Mouse (Mus musculus): ENCODE results near the gene Cacng3. TPM values are rescaled to one million over a fixed set of nuclear protein-coding genes. Genes with fewer than 3 reads are reported as not detected.

Gene Cacng3
- polyA plus RNA-seq, 1 experiment from 2014 or later, result 34.6 TPM

GRCm38 (mm10) chr7:122723358-122723876 is 53.1 kb downstream of the Cacng3 start:
- 51% methylated on average over 5 of the region's 5 CpGs for WGBS
- no peaks in the 10 kb centered on the region for H3K27me3 ChIP-seq (replicated peaks)
- no peaks in the 10 kb centered on the region for H3K36me3 ChIP-seq
- H3K4me2 ChIP-seq, result no peak overlapping the region
- H3K27ac ChIP-seq (replicated peaks), result no peak overlapping the region
- no peaks in the 10 kb centered on the region for H3K9me3 ChIP-seq (replicated peaks)
- no peak overlapping the region for H3K4me3 ChIP-seq (replicated peaks)
- H3K9ac ChIP-seq (replicated peaks), result no peak overlapping the region
- H3K4me1 ChIP-seq, result no peaks in the 10 kb centered on the region
- no peak for ATAC-seq (ENCODE audit: low FRiP score)

- WGBS, result 87% methylated on average over 2 of the region's 2 CpGs
- H3K27me3 ChIP-seq (replicated peaks), result no peaks in the 10 kb centered on the region
- ATAC-seq (ENCODE audit: low FRiP score), result no peak
Measured at GRCm38 (mm10) chr7:122726376-122726775, 56.1 kb downstream of the Cacng3 start.

GRCm38 (mm10) chr7:122728186-122728585 is 57.9 kb downstream of the Cacng3 start:
- Histone ChIP-seq H3K36me3 (no peaks in the 10 kb centered on the region), H3K4me3 (replicated peaks) (no peak overlapping the region), H3K9ac (replicated peaks) (no peak overlapping the region), H3K27me3 (replicated peaks) (no peaks in the 10 kb centered on the region), H3K4me2 (no peak overlapping the region), H3K9me3 (replicated peaks) (no peaks in the 10 kb centered on the region), H3K4me1 (peaks cover 6% of the 10 kb centered on the region; the same call in 1 of the 2 replicates), H3K27ac (replicated peaks) (no peak overlapping the region)
- no peak for ATAC-seq (ENCODE audit: low FRiP score)
- 93% methylated on average over 8 of the region's 8 CpGs for WGBS

More at GRCm38 (mm10) chr7:122726376-122726775, 56.1 kb downstream of the Cacng3 start:
- Histone ChIP-seq H3K9ac (replicated peaks) (no peak overlapping the region), H3K36me3 (no peaks in the 10 kb centered on the region), H3K4me2 (no peak overlapping the region), H3K27ac (replicated peaks) (no peak overlapping the region), H3K4me3 (replicated peaks) (no peak overlapping the region), H3K9me3 (replicated peaks) (no peaks in the 10 kb centered on the region), H3K4me1 (peaks cover 6% of the 10 kb centered on the region; the same call in 1 of the 2 replicates)

GRCm38 (mm10) chr7:122728846-122729245 is 58.6 kb downstream of the Cacng3 start:
- no peaks in the 10 kb centered on the region for H3K27me3 ChIP-seq (replicated peaks)
- WGBS, result 46% methylated on average over 7 of the region's 7 CpGs
- H3K4me3 ChIP-seq (replicated peaks), result no peak overlapping the region

GRCm38 (mm10) chr7:122735323-122735722 is 65.0 kb downstream of the Cacng3 start:
- ATAC-seq (ENCODE audit: low FRiP score), result peak; percentile 41; the same call in 1 of the 2 replicates

More at GRCm38 (mm10) chr7:122728846-122729245, 58.6 kb downstream of the Cacng3 start:
- no peak for ATAC-seq (ENCODE audit: low FRiP score)
- peaks cover 6% of the 10 kb centered on the region; the same call in 1 of the 2 replicates for H3K4me1 ChIP-seq
- H3K27ac ChIP-seq (replicated peaks), result no peak overlapping the region
- H3K9me3 ChIP-seq (replicated peaks), result no peaks in the 10 kb centered on the region
- H3K36me3 ChIP-seq, result no peaks in the 10 kb centered on the region
- H3K9ac ChIP-seq (replicated peaks), result no peak overlapping the region
- no peak overlapping the region for H3K4me2 ChIP-seq

GRCm38 (mm10) chr7:122738541-122738940 is 68.2 kb downstream of the Cacng3 start:
- Histone ChIP-seq H3K9me3 (replicated peaks) (no peaks in the 10 kb centered on the region), H3K27me3 (replicated peaks) (no peaks in the 10 kb centered on the region), H3K4me3 (replicated peaks) (no peak overlapping the region), H3K27ac (replicated peaks) (no peak overlapping the region), H3K9ac (replicated peaks) (no peak overlapping the region), H3K36me3 (no peaks in the 10 kb centered on the region), H3K4me2 (no peak overlapping the region), H3K4me1 (peaks cover 6% of the 10 kb centered on the region; the same call in 1 of the 2 replicates)
- ATAC-seq (ENCODE audit: low FRiP score), result no peak
- 44% methylated on average over 5 of the region's 5 CpGs for WGBS

More at GRCm38 (mm10) chr7:122735323-122735722, 65.0 kb downstream of the Cacng3 start:
- Histone ChIP-seq H3K4me2 (no peak overlapping the region), H3K27me3 (replicated peaks) (no peaks in the 10 kb centered on the region), H3K27ac (replicated peaks) (no peak overlapping the region), H3K4me1 (peaks cover 6% of the 10 kb centered on the region; the same call in 1 of the 2 replicates), H3K9ac (replicated peaks) (no peak overlapping the region), H3K36me3 (no peaks in the 10 kb centered on the region), H3K9me3 (replicated peaks) (no peaks in the 10 kb centered on the region), H3K4me3 (replicated peaks) (no peak overlapping the region)
- whole genome bisulfite sequencing, result 45% methylated on average over 11 of the region's 11 CpGs

GRCm38 (mm10) chr7:122740663-122741062 is 70.4 kb downstream of the Cacng3 start:
- H3K9ac ChIP-seq (replicated peaks), result no peak overlapping the region
- WGBS, result 90% methylated on average over 2 of the region's 2 CpGs
- ATAC-seq (ENCODE audit: low FRiP score), result no peak

GRCm38 (mm10) chr7:122755920-122756603 is 85.8 kb downstream of the Cacng3 start:
- Histone ChIP-seq H3K4me3 (replicated peaks) (no peak overlapping the region), H3K27ac (replicated peaks) (no peak overlapping the region), H3K9me3 (replicated peaks) (no peaks in the 10 kb centered on the region), H3K27me3 (replicated peaks) (no peaks in the 10 kb centered on the region), H3K4me1 (peaks cover 6% of the 10 kb centered on the region; the same call in 1 of the 2 replicates), H3K4me2 (no peak overlapping the region), H3K9ac (replicated peaks) (no peak overlapping the region), H3K36me3 (no peaks in the 10 kb centered on the region)
- ATAC-seq (ENCODE audit: low FRiP score), result no peak
- WGBS, result 77% methylated on average over 5 of the region's 5 CpGs

More at GRCm38 (mm10) chr7:122740663-122741062, 70.4 kb downstream of the Cacng3 start:
- Histone ChIP-seq H3K9me3 (replicated peaks) (no peaks in the 10 kb centered on the region), H3K4me1 (0 out of 2 replicates have a peak, but pooled peaks cover 3% of the 10 kb centered on the region), H3K27ac (replicated peaks) (no peak overlapping the region), H3K36me3 (no peaks in the 10 kb centered on the region), H3K27me3 (replicated peaks) (no peaks in the 10 kb centered on the region), H3K4me3 (replicated peaks) (no peak overlapping the region), H3K4me2 (no peak overlapping the region)

- WGBS, result 67% methylated on average over 3 of the region's 3 CpGs
- H3K4me1 ChIP-seq, result no peaks in the 10 kb centered on the region
- H3K9ac ChIP-seq (replicated peaks), result no peak overlapping the region
- peaks cover 5% of the 10 kb centered on the region; the same call in 1 of the 2 replicates for H3K36me3 ChIP-seq
- ATAC-seq (ENCODE audit: low FRiP score), result no peak
- no peak overlapping the region for H3K27ac ChIP-seq (replicated peaks)
- no peak overlapping the region for H3K4me2 ChIP-seq
- no peak overlapping the region for H3K4me3 ChIP-seq (replicated peaks)
- no peaks in the 10 kb centered on the region for H3K27me3 ChIP-seq (replicated peaks)
- H3K9me3 ChIP-seq (replicated peaks), result no peaks in the 10 kb centered on the region
Measured at GRCm38 (mm10) chr7:122758645-122759044, 88.4 kb downstream of the Cacng3 start.

- no peaks in the 10 kb centered on the region for H3K9me3 ChIP-seq (replicated peaks)
- no peak overlapping the region for H3K9ac ChIP-seq (replicated peaks)
- WGBS, result 84% methylated on average over 5 of the region's 5 CpGs
- H3K4me2 ChIP-seq, result no peak overlapping the region
- no peak overlapping the region for H3K4me3 ChIP-seq (replicated peaks)
- no peaks in the 10 kb centered on the region for H3K27me3 ChIP-seq (replicated peaks)
- H3K4me1 ChIP-seq, result no peaks in the 10 kb centered on the region
- H3K36me3 ChIP-seq, result peaks cover 5% of the 10 kb centered on the region; the same call in 1 of the 2 replicates
- no peak overlapping the region for H3K27ac ChIP-seq (replicated peaks)
- ATAC-seq (ENCODE audit: low FRiP score), result no peak
Measured at GRCm38 (mm10) chr7:122764506-122764905, 94.2 kb downstream of the Cacng3 start.

GRCm38 (mm10) chr7:122768292-122769020 is 98.2 kb downstream of the Cacng3 start:
- no peak for ATAC-seq (ENCODE audit: low FRiP score)
- Histone ChIP-seq H3K36me3 (no peaks in the 10 kb centered on the region), H3K9ac (replicated peaks) (no peak overlapping the region), H3K4me3 (replicated peaks) (no peak overlapping the region), H3K27me3 (replicated peaks) (no peaks in the 10 kb centered on the region), H3K4me2 (no peak overlapping the region), H3K9me3 (replicated peaks) (no peaks in the 10 kb centered on the region), H3K4me1 (no peaks in the 10 kb centered on the region), H3K27ac (replicated peaks) (no peak overlapping the region)
- 90% methylated on average over 27 of the region's 27 CpGs for WGBS
